Mouse (Mus musculus): Measurements from ENCODE around the gene Nova2. TPM values are rescaled to one million over a fixed set of nuclear protein-coding genes. Genes with fewer than 3 reads are reported as not detected.

Nova2 gene
- polyA plus RNA-seq (2014; fragmentation: Nextera tagmentation; extraction: Ambion mirVana), result 9.1 and 9.8 TPM in 2 replicates

DNA sequence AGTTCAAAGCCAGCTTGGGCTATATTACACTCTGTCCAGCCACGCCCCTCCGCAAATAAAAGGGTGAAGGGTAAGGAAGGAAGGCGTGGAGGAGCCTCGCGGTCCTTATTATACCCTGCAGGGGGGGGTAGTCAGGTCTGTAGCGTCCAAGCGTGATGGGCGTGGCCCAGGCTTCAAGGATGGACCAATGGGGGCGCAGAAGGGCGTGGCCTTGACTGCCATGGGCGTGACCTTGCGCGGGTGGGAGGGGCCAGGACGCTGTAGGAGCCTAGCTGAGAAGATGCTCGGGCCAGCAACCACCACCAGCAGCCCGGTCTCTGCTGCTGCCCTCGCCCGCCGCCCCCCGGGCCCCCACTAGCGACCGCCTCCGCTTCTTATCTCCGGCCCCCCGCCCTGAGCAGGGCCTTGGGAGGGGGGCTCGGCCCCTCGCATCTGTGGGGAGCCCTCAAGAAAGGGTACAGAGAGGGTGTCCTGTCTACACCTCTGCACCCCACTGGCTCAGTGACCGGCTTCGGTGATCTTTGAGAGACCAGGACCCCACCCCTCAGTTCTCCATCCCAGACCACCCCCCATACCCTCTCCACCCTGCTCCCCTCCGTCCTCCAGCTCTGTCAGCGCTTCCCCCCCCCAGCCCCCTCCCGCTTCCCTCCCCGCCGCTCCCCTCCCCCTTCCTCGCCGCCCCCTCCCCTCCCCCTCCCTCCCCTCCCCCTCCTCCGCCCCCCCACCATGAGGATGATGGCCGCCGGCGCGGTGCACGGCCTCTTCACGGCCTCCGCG is at the start of gene Nova2:
Nova2 (plus strand) TSS at position 727 of the 777 bp plus-strand sequence.
- Histone ChIP-seq H3K27me3 (ENCODE audit: control insufficient read depth, insufficient read depth, low read length) (no peaks in the 10 kb centered on the region; the same call in 1 of the 2 replicates), H3K27ac (ENCODE audit: low read depth, low read length) (peak within 1 kb of the TSS; percentile 85), H3K9me3 (ENCODE audit: control insufficient read depth, low read length) (no peaks in the 10 kb centered on the region), H3K4me3 (ENCODE audit: low read depth, low read length) (peak within 1 kb of the TSS; percentile 98), H3K36me3 (ENCODE audit: control insufficient read depth, insufficient read depth, low read length) (no peaks in the 10 kb centered on the region), H3K4me2 (peak within 1 kb of the TSS; percentile 74), H3K9ac (ENCODE audit: low read length) (peak within 1 kb of the TSS; percentile 99), H3K4me1 (ENCODE audit: control insufficient read depth, insufficient read depth, low read length) (peaks cover 52% of the 10 kb centered on the region)
- DNase-seq (ENCODE audit: low spot score, missing footprints) (peak; percentile 99), ATAC-seq (ENCODE audit: low FRiP score) (peak; percentile 89)
- under 1% methylated on average over 23 of the region's 45 CpGs for WGBS

DNA sequence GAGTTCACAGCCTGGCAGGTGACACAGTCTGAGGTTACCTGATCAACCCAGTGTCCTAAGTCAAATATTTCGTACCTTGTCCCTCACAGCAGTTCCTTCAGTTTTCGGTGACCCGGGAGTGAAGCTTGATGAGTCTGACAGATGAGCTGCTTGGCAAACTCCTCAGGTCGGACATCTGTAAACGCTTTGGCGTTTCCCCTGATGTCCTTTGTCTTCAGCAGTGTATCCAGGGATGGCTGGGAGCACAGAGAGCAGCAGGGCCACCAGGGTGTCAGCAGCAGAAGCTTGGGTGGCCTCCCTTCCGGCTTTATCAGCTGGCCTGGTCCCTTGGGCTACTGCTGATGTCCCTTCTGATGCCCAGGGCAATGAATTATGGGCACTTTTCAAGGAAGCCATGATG is 47.0 kb upstream of the Nova2 start:
- WGBS, result 81% methylated on average over 7 of the region's 7 CpGs
- DNase-seq (ENCODE audit: low spot score, missing footprints), result no peak
- Histone ChIP-seq H3K27ac (ENCODE audit: low read depth, low read length) (no peak overlapping the region), H3K4me2 (no peak overlapping the region), H3K4me3 (ENCODE audit: low read depth, low read length) (no peak overlapping the region), H3K9me3 (ENCODE audit: control insufficient read depth, low read length) (no peaks in the 10 kb centered on the region), H3K27me3 (ENCODE audit: control insufficient read depth, insufficient read depth, low read length) (no peaks in the 10 kb centered on the region), H3K4me1 (ENCODE audit: control insufficient read depth, insufficient read depth, low read length) (no peaks in the 10 kb centered on the region), H3K36me3 (ENCODE audit: control insufficient read depth, insufficient read depth, low read length) (no peaks in the 10 kb centered on the region), H3K9ac (ENCODE audit: low read length) (no peak overlapping the region)
- no peak for ATAC-seq (ENCODE audit: low FRiP score)

DNA sequence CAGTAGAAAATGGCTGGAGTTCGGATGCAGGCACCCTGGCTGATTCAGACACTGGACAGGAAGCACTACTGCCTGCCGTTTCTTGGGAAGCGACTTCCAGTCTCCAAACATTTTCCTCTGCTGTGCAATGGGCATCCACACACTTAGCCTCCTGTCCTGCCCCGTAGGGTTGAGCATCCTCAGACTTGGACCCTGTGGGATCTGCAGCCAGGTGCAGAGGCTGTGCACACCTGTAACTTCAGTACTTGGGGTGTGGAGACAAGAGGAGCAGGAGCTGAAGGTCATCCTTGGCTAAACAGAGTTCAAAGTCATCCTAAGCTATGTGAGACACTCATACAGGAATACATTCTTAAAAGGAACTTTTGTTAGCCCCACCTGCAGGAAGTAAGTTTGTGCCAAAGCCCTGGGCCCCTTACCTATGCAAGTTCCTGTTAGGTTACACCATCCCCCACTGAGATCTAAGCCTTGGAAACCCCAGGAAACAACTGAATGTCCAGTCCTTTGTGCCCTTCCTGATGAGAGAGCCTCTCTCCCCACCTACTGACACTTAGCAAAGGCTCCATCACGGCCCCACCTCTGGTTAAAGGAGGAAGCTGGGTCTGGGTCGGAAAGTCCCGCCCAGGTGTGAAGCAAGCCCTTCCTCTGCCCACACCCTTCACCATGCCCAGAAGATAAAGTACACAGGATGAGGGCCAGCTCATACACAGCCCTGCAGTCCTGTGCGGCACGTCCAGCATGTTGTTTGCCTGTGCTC is 41.5 kb upstream of the Nova2 start:
- WGBS, result 69% methylated on average over 9 of the region's 9 CpGs
- Histone ChIP-seq H3K27ac (ENCODE audit: low read depth, low read length) (no peak overlapping the region), H3K4me1 (ENCODE audit: control insufficient read depth, insufficient read depth, low read length) (no peaks in the 10 kb centered on the region), H3K27me3 (ENCODE audit: control insufficient read depth, insufficient read depth, low read length) (no peaks in the 10 kb centered on the region), H3K9me3 (ENCODE audit: control insufficient read depth, low read length) (no peaks in the 10 kb centered on the region), H3K4me3 (ENCODE audit: low read depth, low read length) (no peak overlapping the region), H3K9ac (ENCODE audit: low read length) (no peak overlapping the region), H3K4me2 (no peak overlapping the region), H3K36me3 (ENCODE audit: control insufficient read depth, insufficient read depth, low read length) (no peaks in the 10 kb centered on the region)
- DNase-seq (ENCODE audit: low spot score, missing footprints) (no peak), ATAC-seq (ENCODE audit: low FRiP score) (no peak)

DNA sequence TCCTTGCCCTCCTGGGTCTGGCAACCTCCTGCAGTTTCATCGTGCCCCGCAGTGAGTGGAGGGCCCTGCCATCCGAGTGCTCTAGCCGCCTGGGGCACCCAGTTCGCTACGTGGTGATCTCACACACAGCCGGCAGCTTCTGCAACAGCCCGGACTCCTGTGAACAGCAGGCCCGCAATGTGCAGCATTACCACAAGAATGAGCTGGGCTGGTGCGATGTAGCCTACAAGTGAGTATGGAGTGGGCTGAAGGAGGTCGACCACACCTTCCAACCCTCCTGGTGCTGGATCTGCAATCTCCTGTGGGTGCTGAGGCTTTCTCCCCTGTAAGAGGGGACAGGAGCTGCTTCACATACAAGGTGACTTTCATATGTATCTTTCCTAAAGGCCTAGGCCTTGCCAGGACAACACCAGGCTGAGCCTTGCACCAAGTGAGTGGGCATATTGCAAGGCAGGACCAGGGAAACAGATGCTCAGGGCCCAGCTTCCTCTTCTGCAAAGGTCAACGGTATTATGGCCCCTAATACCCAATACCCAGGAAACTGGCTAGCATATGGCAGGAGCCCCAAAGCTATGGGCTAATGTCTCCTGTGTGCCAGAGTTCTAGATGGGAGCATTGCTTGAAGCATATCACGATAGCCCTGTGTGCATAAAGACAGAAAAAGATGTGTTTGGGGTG is 40.8 kb upstream of the Nova2 start:
- H3K4me3 ChIP-seq (ENCODE audit: low read depth, low read length), result no peak overlapping the region
- DNase-seq (ENCODE audit: low spot score, missing footprints), result no peak
- no peaks in the 10 kb centered on the region for H3K9me3 ChIP-seq (ENCODE audit: control insufficient read depth, low read length)
- H3K4me1 ChIP-seq (ENCODE audit: control insufficient read depth, insufficient read depth, low read length), result no peaks in the 10 kb centered on the region
- 61% methylated on average over 13 of the region's 13 CpGs for WGBS
- no peaks in the 10 kb centered on the region for H3K36me3 ChIP-seq (ENCODE audit: control insufficient read depth, insufficient read depth, low read length)
- H3K9ac ChIP-seq (ENCODE audit: low read length), result no peak overlapping the region
- no peak overlapping the region for H3K4me2 ChIP-seq
- no peak overlapping the region for H3K27ac ChIP-seq (ENCODE audit: low read depth, low read length)
- no peak for ATAC-seq (ENCODE audit: low FRiP score)
- H3K27me3 ChIP-seq (ENCODE audit: control insufficient read depth, insufficient read depth, low read length), result no peaks in the 10 kb centered on the region

- H3K4me3 ChIP-seq (ENCODE audit: low read depth, low read length), result no peak overlapping the region
- H3K9me3 ChIP-seq (ENCODE audit: control insufficient read depth, low read length), result no peaks in the 10 kb centered on the region
- no peaks in the 10 kb centered on the region for H3K36me3 ChIP-seq (ENCODE audit: control insufficient read depth, insufficient read depth, low read length)
- no peak for DNase-seq (ENCODE audit: low spot score, missing footprints)
- H3K4me2 ChIP-seq, result no peak overlapping the region
- no peak for ATAC-seq (ENCODE audit: low FRiP score)
- no peak overlapping the region for H3K9ac ChIP-seq (ENCODE audit: low read length)
- WGBS, result 91% methylated on average over 1 of the region's 1 CpGs
- no peak overlapping the region for H3K27ac ChIP-seq (ENCODE audit: low read depth, low read length)
- no peaks in the 10 kb centered on the region for H3K4me1 ChIP-seq (ENCODE audit: control insufficient read depth, insufficient read depth, low read length)
- H3K27me3 ChIP-seq (ENCODE audit: control insufficient read depth, insufficient read depth, low read length), result no peaks in the 10 kb centered on the region
These were observed 38.7 kb upstream of the Nova2 start for GRCm38 (mm10) chr7:18886963-18887362.

- 90% methylated on average over 8 of the region's 8 CpGs for WGBS
- Histone ChIP-seq H3K9ac (ENCODE audit: low read length) (no peak overlapping the region), H3K27ac (ENCODE audit: low read depth, low read length) (no peak overlapping the region), H3K27me3 (ENCODE audit: control insufficient read depth, insufficient read depth, low read length) (peaks cover 12% of the 10 kb centered on the region), H3K36me3 (ENCODE audit: control insufficient read depth, insufficient read depth, low read length) (no peaks in the 10 kb centered on the region), H3K4me3 (ENCODE audit: low read depth, low read length) (no peak overlapping the region), H3K4me1 (ENCODE audit: control insufficient read depth, insufficient read depth, low read length) (peaks cover 13% of the 10 kb centered on the region), H3K9me3 (ENCODE audit: control insufficient read depth, low read length) (no peaks in the 10 kb centered on the region), H3K4me2 (no peak overlapping the region)
- no peak for DNase-seq (ENCODE audit: low spot score, missing footprints)
- ATAC-seq (ENCODE audit: low FRiP score), result no peak
These were observed 34.8 kb upstream of the Nova2 start for GRCm38 (mm10) chr7:18890848-18891247.

DNA sequence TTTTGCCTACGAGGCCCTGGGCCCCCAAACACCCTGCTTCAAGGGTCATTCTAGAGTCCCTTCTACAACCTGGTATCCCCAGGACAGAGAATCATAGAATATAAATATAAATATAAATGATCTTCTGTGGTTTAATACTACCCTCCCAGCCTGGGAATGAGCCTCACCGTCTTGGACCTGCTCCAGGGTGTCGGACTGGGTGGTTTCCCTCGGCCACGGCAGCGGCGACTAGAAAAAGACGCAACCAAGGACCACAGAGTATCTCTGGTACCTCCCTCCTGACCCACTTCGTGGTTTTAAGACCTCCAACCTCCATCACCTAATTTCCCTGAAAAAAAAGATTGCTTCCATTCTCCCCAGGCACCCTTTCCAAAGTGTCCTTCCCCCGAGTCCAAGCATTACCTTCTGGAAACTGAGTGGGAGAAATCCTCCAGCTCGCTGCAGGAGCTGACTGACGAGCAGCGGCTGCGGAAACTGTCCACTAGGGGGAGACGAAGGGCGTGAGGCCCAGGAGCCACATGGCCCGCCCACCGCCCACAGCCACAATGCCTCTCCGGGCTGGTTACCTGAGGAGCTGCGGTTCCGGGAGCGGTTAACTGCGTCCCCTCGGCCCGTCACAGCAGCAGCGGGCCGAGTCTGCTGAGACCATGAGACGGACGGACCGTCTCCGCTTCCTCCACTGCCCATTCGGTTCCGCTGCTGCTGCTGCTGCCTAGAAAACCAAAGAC is 33.7 kb upstream of the Nova2 start:
- peak overlapping the region; percentile 26 for H3K4me3 ChIP-seq (ENCODE audit: low read depth, low read length)
- peaks cover 16% of the 10 kb centered on the region for H3K4me1 ChIP-seq (ENCODE audit: control insufficient read depth, insufficient read depth, low read length)
- peaks cover 12% of the 10 kb centered on the region for H3K27me3 ChIP-seq (ENCODE audit: control insufficient read depth, insufficient read depth, low read length)
- no peaks in the 10 kb centered on the region for H3K36me3 ChIP-seq (ENCODE audit: control insufficient read depth, insufficient read depth, low read length)
- DNase-seq (ENCODE audit: low spot score, missing footprints) (peak; percentile 98), ATAC-seq (ENCODE audit: low FRiP score) (peak; percentile 57)
- H3K4me2 ChIP-seq, result peak overlapping the region; percentile 57
- WGBS, result 21% methylated on average over 33 of the region's 33 CpGs
- H3K9me3 ChIP-seq (ENCODE audit: control insufficient read depth, low read length), result no peaks in the 10 kb centered on the region
- peak overlapping the region; percentile 41; the same call in 1 of the 2 replicates for H3K9ac ChIP-seq (ENCODE audit: low read length)
- no peak overlapping the region for H3K27ac ChIP-seq (ENCODE audit: low read depth, low read length)

- H3K27ac ChIP-seq (ENCODE audit: low read depth, low read length), result no peak overlapping the region
- no peaks in the 10 kb centered on the region for H3K9me3 ChIP-seq (ENCODE audit: control insufficient read depth, low read length)
- H3K9ac ChIP-seq (ENCODE audit: low read length), result no peak overlapping the region
- H3K4me1 ChIP-seq (ENCODE audit: control insufficient read depth, insufficient read depth, low read length), result peaks cover 16% of the 10 kb centered on the region
- H3K36me3 ChIP-seq (ENCODE audit: control insufficient read depth, insufficient read depth, low read length), result no peaks in the 10 kb centered on the region
- H3K4me3 ChIP-seq (ENCODE audit: low read depth, low read length), result no peak overlapping the region
- no peak overlapping the region; the same call in 1 of the 2 replicates for H3K4me2 ChIP-seq
- H3K27me3 ChIP-seq (ENCODE audit: control insufficient read depth, insufficient read depth, low read length), result peaks cover 12% of the 10 kb centered on the region
- peak; percentile 28; the same call in 1 of the 2 replicates for ATAC-seq (ENCODE audit: low FRiP score)
- DNase-seq (ENCODE audit: low spot score, missing footprints), result no peak
- WGBS, result 33% methylated on average over 27 of the region's 27 CpGs
These were observed 32.7 kb upstream of the Nova2 start for GRCm38 (mm10) chr7:18893009-18893408.
